ENCODE assay signal across 12 mouse cellular contexts in genomic region chr4:151618420-151619310, GRCm38 (mm10).
A peak's percentile ranks its signal among the peaks of the same experiment; 100 is the strongest.
DNase-seq lines count a peak whose midpoint lies in the region; ATAC-seq and TF ChIP-seq lines count a peak whose summit lies in the region.
"Had no signal": no experiment of that assay in that cellular context is flagged by ENCODE, and none has a peak within 500 bp of the region (broad histone marks: within the 10 kb centered on the region; RNA-seq: fewer than 3 reads in every experiment).

No protein-coding gene starts in this region.

- in situ Hi-C loops in Patski (cut with MboI; ENCODE audit: low pct_unique_long_range_greater_than_20kb) = no loop called here

- TF ChIP-seq POLR2A in kidney, adult 2 months (IDR thresholded peaks at IDR 0.05; ENCODE audit: low read depth, low read length) = no peak

- POLR2A ChIA-PET in Patski (lab: Charles Lee) = no interaction called here

- H3K27me3 ChIP-seq in kidney, embryonic 14.5 days (ENCODE audit: control insufficient read depth, insufficient read depth, low read length) = no peaks in the 10 kb centered on the region
- no peaks in the 10 kb centered on the region for H3K27me3 ChIP-seq in kidney, adult 2 months (replicated peaks; ENCODE audit: control insufficient read depth, insufficient read depth, low read length)
- no peaks in the 10 kb centered on the region for H3K27me3 ChIP-seq in Patski
- H3K27me3 ChIP-seq in forebrain, embryonic 15.5 days = no peaks in the 10 kb centered on the region
- no peaks in the 10 kb centered on the region for H3K27me3 ChIP-seq in midbrain, embryonic 15.5 days (replicated peaks)
- H3K27me3 ChIP-seq: CH12.LX had no signal

- peak overlapping the region; percentile 55; the same call in 1 of the 2 replicates for H3K27ac ChIP-seq in kidney, embryonic 14.5 days (ENCODE audit: low read depth, low read length)
- H3K27ac ChIP-seq in kidney, adult 2 months (ENCODE audit: insufficient read depth, low read depth, low read length) = no peak overlapping the region
- H3K27ac ChIP-seq in forebrain, embryonic 15.5 days (replicated peaks) = 0 out of 2 replicates have a peak overlapping the region, but pooled peaks have one; percentile 5
- H3K27ac ChIP-seq in midbrain, embryonic 15.5 days = 0 out of 2 replicates have a peak overlapping the region, but pooled peaks have one; percentile 18
- H3K27ac ChIP-seq: liver, embryonic 14.5 days had no signal

- CTCF ChIA-PET in Patski (lab: Charles Lee) = interaction anchor here (1.2 to 1.3 kb wide), 2 partner anchors 64 to 173 kb away, joined by 3 to 4 read pairs; no protein-coding TSS in a partner anchor

- no peaks in the 10 kb centered on the region for H3K36me3 ChIP-seq in kidney, embryonic 14.5 days (ENCODE audit: control insufficient read depth, insufficient read depth, low read length)
- H3K36me3 ChIP-seq in kidney, adult 2 months (ENCODE audit: control insufficient read depth, insufficient read depth, low read length) = no peaks in the 10 kb centered on the region
- H3K36me3 ChIP-seq in forebrain, embryonic 15.5 days = no peaks in the 10 kb centered on the region
- no peaks in the 10 kb centered on the region for H3K36me3 ChIP-seq in midbrain, embryonic 15.5 days (replicated peaks)

- H3K4me1 ChIP-seq in kidney, embryonic 14.5 days (ENCODE audit: control insufficient read depth, insufficient read depth, low read length) = peaks cover 26% of the 10 kb centered on the region
- H3K4me1 ChIP-seq in kidney, adult 2 months (ENCODE audit: control insufficient read depth, insufficient read depth, low read length) = no peaks in the 10 kb centered on the region
- H3K4me1 ChIP-seq in forebrain, embryonic 15.5 days = peaks cover 7% of the 10 kb centered on the region
- peaks cover 23% of the 10 kb centered on the region for H3K4me1 ChIP-seq in midbrain, embryonic 15.5 days

- no peak for DNase-seq in kidney, adult 2 months
- peak; percentile 68 for DNase-seq in Patski (ENCODE audit: low read depth, low spot score)
- DNase-seq in layer of hippocampus, postnatal 14 days (ENCODE audit: low spot score in 2 of 2) = no peak
- no peak for DNase-seq in cerebellum, adult 9-10 months
- DNase-seq in layer of hippocampus, adult 8-10 months (ENCODE audit: low spot score in 2 of 2) = no peak
- DNase-seq: kidney, adult 11 months had no signal

- H3K9me3 ChIP-seq in kidney, embryonic 14.5 days (ENCODE audit: control insufficient read depth, low read length) = peaks cover 7% of the 10 kb centered on the region
- 0 out of 2 replicates have a peak, but pooled peaks cover 4% of the 10 kb centered on the region for H3K9me3 ChIP-seq in forebrain, embryonic 15.5 days
- no peaks in the 10 kb centered on the region for H3K9me3 ChIP-seq in midbrain, embryonic 15.5 days

- no peak overlapping the region for H3K4me2 ChIP-seq in kidney, embryonic 14.5 days (replicated peaks; ENCODE audit: low read depth, low read length)
- H3K4me2 ChIP-seq in forebrain, embryonic 15.5 days (replicated peaks) = no peak overlapping the region
- H3K4me2 ChIP-seq in midbrain, embryonic 15.5 days = 0 out of 2 replicates have a peak overlapping the region, but pooled peaks have one; percentile 1

- ATAC-seq in kidney, embryonic 14.5 days (ENCODE audit: low FRiP score, low TSS enrichment) = peak; percentile 93
- ATAC-seq in Patski = peak; percentile 97
- peak; percentile 46; the same call in 1 of the 2 replicates for ATAC-seq in forebrain, embryonic 15.5 days (replicated peaks)
- ATAC-seq in midbrain, embryonic 15.5 days (replicated peaks) = peak; percentile 74

- TF ChIP-seq CTCF in kidney, adult 2 months (conservative IDR thresholded peaks at IDR 0.05; ENCODE audit: insufficient read depth, insufficient read length, low read depth, low read length) = no peak
- TF ChIP-seq CTCF in Patski (IDR thresholded peaks at IDR 0.05) = no peak

- no peak overlapping the region for H3K9ac ChIP-seq in kidney, embryonic 14.5 days (ENCODE audit: low read depth, low read length)
- no peak overlapping the region for H3K9ac ChIP-seq in forebrain, embryonic 15.5 days (replicated peaks)
- no peak overlapping the region for H3K9ac ChIP-seq in midbrain, embryonic 15.5 days
- H3K9ac ChIP-seq: liver, embryonic 14.5 days had no signal

- WGBS in kidney, embryonic 14.5 days = 33% methylated on average over 21 of the region's 21 CpGs
- WGBS in kidney, adult 2 months = 33% methylated on average over 21 of the region's 21 CpGs
- 37% methylated on average over 21 of the region's 21 CpGs for WGBS in forebrain, embryonic 15.5 days
- WGBS in midbrain, embryonic 15.5 days = 31% methylated on average over 21 of the region's 21 CpGs

- no peak overlapping the region for H3K4me3 ChIP-seq in kidney, embryonic 14.5 days (ENCODE audit: low read length)
- no peak overlapping the region for H3K4me3 ChIP-seq in kidney, adult 2 months (ENCODE audit: insufficient read depth, low read depth, low read length)
- H3K4me3 ChIP-seq in forebrain, embryonic 15.5 days = no peak overlapping the region
- no peak overlapping the region for H3K4me3 ChIP-seq in midbrain, embryonic 15.5 days
- H3K4me3 ChIP-seq: myocyte had no signal

Comparison
In these comparisons a context has a peak if more than half of its experiments do, and no peak if none do; other contexts are left out.
1. ATAC-seq: peak in every context shown above with its lines; median percentile 97 in Patski; 93 in kidney, embryonic 14.5 days; 74 in midbrain, embryonic 15.5 days; 46 in forebrain, embryonic 15.5 days.